Mouse (Mus musculus): ENCODE measurements around the gene Ncf1.

The Ncf1 gene

DNA sequence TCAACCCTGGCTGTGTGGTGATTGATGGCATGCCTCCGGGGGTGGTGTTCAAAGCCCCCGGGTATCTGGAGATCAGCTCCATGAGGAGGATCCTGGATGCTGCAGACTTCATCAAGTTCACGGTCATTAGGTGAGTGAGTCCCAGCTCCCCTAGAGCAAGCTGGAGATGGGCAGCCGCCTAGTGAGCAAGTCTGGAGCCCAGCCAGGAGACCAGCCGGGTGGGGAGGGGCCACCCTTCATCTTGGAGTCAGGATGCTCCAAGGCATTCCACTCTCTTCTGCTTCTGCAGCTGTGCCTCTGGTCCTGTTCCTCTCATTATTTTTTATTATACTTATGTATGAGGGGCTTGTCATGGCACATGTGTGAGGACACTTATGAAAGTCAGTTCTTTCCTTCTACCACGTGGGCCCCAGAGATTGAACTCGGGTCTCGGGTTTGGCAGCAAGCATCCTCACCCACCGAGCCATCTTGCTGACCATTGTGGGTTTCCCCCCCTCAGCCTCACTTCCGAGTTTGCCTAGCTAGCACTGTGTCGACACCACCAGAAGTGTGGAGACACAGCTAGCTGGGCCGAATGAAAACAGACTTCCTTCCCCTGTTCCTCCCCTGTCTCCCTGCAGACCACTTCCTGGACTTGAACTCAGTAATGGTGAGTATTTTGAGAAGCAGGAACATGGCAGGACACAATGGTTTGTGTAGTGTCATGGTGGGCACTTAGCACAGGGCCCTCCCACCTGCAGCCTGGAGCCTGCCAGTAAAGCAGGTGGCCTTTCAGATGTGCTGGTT lies 15.2 kb downstream of the Ncf1 start:
- no peak for DNase-seq (ENCODE audit: low read depth, low spot score)

DNA sequence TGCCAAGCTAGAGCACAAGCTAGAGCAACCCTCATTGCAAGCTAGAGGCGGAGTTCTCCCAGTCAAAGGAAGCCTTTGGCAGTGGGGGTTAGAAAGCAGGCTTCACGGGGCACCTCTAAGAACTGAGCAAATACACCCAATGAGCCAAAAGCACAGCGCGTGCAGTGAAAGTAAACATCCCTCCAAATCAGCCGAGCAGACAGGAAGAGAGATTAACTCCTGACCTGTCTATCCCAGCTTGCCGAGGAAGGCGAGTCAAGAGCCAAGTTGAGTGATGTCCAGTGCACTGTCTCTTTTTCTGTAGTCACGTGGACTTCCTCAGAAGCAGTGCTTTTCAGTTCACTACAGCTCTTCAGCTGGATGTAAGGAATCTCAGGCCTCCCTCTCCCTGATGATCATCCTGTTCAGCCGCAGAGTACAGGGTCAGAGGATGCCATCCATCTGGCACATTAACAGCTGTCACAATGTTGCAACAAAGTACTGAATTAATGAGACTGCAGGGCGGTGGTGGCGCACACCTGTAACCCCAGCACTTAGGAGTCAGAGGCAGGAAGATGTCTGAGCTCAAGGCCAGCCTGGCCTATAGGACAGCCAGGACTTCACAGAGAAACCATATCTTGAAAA lies 19.4 kb downstream of the Ncf1 start:
- DNase-seq (ENCODE audit: low read depth, low spot score), result no peak

DNA sequence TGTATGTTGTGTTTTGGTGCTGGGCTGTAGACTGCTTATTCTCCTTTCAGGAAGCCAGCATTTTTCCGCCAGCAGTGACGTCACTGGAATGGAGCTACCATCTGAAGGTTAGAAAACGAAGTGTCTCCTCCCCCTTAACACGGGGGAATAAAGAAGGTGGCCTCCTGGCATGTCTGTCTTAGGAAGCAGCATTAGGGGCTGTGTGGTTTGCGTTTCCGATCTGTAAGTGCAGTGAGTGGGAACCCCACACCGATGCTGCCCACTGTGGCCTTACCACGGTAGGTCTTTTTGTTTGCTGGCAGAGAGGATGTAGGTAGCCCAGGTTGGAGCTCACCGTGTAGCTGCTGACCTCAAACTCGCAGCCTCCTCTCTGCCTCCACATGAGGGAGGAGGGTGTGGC lies 22.7 kb downstream of the Ncf1 start:
- DNase-seq (ENCODE audit: low read depth, low spot score), result no peak

DNA sequence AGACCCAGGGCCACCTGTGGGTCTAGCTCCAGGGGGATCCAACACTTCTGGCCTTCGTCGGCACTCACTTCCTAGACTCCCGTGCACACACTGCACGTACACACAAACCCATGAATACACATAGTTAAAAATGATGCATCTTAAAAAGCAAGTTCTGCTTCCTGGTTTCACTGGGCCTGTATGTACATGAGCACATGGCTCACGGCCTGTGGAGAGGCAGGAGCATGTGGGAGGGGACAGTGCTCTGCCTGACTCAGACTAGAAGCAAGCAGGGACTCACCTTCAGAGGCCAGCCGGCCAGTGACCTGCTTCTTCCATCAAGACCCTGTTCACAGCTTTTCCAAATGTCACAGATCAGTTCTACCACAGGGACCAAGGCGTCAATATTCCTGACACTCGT lies 35.8 kb downstream of the Ncf1 start:
- DNase-seq (ENCODE audit: low read depth, low spot score), result no peak

DNA sequence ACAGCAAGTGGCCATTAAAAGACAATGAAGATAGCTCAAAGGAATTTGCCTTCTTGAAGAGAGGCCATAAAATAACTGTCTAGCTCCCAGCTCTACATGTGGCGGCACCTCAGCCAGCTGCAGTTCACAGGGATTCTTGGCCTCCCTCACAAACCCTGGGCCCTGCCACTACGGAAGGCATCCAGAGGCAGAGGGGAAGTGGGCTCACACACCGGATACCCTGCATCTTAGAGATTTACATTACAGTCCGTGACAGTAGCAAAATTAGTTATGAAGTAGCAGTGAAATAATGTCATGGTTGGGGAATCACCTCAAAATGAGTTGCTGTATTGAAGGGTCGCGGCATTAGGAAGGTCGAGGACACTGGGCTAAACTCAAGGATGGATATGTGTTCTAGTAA lies 40.9 kb downstream of the Ncf1 start:
- no peak for DNase-seq (ENCODE audit: low read depth, low spot score)

DNA sequence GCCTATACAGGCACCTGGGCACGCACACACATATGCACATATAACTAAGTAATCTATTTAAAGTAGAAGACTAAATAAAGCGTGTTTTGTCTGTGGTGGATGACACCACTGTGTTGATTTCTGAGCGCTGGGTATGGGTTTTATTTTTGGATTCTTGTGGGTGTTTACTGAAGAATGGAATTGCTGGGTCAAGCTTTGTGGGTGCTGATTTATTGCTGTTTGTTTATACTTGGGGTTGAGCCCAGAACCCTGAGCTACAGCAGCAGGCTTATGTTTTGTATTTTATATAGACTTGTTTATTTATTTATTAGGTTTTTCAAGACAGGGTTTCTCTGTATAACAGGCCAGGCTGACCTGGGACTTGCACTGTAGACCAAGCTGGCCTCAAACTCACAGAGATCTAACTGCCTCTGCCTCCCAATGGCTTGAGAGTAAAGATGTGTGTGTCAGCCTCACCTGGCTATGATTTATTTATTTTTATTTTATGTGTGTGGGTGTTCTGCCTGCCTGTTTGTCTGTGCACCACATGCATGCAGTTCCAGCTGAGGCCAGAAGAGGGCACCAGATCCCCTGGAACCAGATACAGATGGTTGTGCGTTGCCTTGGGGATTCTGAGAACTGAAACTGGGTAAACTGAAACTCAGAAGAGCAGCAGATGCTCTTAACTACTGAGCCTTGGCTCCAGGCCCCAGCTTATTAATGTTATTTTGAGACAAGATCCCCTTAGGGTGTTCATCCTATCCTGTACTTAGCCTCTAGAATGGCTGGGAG lies 42.3 kb downstream of the Ncf1 start:
- peak; percentile 87 for DNase-seq (ENCODE audit: low read depth, low spot score)

DNA sequence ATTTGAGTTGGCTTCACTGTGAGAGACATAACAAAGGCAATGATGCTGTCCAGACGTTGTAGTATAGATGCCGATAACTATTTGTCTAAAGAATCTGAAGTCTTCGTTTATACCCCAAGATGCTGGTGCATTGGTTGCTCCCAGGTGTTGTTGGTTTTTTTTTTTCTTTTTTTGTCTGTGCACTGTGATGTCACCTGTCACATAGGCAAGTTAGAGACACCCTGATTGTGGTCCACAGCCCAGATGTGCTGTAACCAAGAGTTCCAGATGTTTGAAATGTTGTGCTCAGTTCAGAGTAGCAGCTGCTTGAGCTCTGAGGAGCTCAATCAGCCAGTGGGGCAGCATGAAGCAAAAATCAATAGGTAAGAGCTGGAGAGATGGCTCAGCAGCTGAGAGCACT lies 43.4 kb downstream of the Ncf1 start:
- DNase-seq (ENCODE audit: low read depth, low spot score), result no peak

DNA sequence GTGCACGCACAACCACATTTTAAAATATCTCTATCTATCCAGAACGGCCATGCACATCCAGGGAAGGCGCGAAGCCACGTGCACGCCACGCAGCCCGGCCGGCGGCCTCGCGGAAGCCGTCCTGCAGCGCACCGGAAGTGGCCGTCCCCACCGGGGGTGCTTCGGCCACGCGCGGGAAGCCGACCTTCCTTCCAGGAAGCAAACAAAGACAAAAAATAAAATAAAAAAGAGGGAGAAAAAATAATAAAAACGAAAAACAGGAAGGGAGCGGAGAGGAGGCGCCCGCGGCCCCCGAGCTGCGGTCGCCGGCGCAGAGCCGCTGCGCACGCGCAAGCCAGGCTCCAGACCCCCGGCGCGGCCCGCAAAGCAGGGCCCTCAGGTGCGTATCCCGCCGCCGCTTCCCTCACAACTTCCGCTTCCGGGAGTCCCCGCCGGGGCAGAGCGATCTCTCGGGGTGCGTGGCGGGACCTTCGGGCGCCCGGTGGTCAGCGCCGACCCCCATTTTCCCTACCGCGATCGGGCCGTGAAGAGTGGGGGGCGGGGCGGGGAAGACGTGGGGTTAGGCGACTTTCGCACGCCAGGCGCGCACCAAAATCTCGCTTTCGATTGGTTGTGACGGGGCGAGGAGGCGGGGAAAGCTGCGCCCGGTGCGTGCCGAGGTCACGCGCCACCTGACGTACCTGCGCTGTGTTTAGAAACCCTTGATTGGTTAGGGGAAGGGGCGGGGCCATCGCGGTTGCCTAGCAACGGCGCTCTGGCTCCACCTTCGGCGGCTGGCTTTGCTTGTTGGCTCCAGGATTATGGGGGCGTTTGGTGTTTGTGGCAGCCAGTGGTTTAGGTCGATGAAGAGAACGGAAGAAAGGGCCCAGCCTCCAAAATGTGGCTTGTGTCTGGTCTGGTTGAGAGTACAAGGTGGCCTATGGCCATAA lies 45.3 kb downstream of the Ncf1 start, which contains the start of gene Gtf2ird2:
Gene Gtf2ird2 (plus strand): TSS at position 140 of the 929 bp plus-strand sequence.
- peak; percentile 98 for DNase-seq (ENCODE audit: low read depth, low spot score)

DNA sequence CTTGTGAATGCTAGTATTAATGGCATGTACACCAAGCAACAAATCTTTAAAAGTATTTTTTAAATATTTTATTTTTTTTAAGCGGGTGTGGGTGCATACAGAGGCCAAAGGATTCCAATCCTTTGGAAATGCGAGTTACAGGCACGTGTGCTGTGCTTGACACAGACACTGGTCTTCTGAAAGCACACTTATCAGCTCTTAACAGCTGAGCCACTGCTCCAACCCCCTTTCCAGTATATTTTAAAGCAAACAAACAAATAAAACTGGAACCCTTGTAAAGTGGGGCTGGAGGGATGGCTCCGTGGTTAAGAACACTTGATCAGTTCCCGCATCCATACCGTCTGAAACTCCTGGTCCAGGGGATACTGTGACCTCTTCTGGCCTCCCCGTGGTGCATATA lies 46.3 kb downstream of the Ncf1 start:
- DNase-seq (ENCODE audit: low read depth, low spot score), result peak; percentile 32

DNA sequence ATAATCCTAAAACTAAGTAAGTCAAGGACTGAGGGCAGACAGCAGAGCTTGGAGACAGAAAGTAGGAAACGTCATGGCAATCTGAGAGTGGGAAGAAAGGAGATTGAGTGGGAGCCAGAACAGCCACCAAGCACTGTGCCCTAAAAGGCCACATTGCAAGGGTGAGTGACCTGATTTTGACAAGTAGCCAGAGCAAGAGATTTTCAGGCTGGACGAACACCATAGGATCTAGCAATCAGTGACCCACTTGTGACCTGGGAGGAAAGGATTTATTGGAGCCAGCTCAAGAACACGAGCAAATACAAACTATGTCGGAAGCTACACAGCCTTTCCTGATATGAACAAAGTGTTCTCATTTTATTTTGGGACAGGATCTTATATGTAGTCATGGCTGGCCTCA lies 46.7 kb downstream of the Ncf1 start:
- DNase-seq (ENCODE audit: low read depth, low spot score), result no peak

DNA sequence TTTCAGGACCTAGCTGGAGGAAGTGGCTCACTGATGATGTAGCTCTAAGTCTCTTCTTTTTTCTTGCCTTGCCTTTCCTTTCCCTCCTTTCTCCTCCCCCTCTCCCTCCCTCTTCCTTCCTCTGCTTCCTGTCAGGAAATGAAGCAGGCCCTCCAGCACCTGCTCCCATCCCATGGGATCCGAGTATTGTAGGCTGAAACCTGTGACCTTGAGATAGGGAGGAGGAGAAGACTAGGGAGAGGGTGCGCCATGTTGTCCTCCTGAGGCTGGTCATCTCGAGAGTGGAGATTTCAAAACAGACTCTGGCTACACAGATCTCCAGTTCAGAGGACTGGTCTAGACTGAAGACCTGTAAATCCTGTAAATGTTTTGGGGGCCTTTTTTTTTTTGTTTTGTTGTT lies 47.3 kb downstream of the Ncf1 start:
- peak; percentile 84 for DNase-seq (ENCODE audit: low read depth, low spot score)

DNA sequence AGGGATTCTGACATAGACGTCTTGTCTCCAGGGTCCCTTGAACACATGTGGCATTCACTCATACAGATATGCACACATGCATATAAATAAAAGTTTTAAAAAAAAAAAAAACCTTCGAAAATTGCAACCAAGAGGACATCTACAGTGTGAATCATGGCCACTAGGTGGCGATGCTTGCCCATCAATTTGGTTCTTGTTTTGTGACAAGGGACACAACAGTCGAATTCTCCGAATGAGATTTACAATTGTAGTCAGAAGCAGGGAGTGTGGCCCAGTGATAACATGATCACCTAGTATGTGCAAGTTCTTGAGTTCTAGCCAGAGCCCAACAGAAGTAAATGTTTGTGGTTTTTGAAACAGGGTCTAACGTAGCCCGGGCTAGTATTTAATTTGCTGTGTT lies 49.6 kb downstream of the Ncf1 start:
- peak; percentile 81 for DNase-seq (ENCODE audit: low read depth, low spot score)

DNA sequence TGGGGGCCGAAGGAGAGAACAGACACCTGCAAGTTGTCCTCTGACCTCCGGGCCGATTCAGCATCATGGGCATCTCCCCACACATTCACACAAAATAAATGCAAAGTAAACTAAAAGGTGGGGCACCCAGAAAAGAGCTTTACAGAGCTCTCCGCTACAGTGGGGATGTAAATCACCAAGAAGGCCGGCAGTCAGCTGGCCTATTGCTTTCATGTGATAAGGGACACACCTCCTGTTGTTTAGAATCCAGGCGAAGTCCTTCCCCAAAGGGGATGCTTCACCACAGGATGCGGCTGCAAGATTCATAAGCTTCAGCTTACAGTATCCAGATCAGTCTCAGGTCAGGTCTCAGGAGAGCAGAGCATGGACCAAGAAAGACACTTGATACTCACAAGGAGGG lies 50.9 kb downstream of the Ncf1 start:
- DNase-seq (ENCODE audit: low read depth, low spot score), result peak; percentile 58

DNA sequence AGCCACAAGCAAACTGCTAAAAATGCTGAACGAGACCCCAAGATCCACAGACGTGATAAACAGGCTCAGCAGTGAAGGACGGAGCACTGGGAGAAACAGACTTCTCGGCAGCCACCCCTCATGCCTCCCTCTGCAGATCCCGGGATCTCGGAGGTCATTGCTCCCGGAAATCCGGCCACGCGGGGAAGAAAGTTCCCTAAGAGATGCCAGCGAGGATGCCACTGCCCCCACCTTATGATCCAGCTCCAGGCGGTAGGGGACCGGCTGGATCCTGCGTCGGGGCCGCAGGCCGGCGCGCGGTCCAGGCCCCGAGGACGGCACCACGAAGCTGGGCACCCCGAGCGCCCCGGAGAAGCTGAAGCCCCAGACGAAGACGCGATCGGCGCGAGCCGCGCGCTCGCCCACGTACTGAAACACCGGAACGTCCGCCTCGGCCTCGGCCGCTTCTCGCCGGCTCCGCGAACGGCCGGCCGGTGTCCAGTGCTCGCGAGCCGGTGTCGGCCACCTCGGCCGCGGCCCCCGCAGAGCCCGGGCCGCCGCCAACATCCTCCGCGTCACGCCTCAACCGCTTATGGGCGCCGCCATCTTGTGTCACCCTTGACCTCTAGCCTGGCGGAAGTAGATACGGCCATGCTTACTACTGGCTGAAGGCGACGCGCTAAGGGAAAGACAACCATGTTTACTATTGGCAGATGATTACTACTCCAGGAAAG lies 53.1 kb downstream of the Ncf1 start, which contains the start of gene Rcc1l:
Gene Rcc1l (minus strand): TSS at position 606 of the 713 bp plus-strand sequence.
- DNase-seq (ENCODE audit: low read depth, low spot score), result peak; percentile 94

DNA sequence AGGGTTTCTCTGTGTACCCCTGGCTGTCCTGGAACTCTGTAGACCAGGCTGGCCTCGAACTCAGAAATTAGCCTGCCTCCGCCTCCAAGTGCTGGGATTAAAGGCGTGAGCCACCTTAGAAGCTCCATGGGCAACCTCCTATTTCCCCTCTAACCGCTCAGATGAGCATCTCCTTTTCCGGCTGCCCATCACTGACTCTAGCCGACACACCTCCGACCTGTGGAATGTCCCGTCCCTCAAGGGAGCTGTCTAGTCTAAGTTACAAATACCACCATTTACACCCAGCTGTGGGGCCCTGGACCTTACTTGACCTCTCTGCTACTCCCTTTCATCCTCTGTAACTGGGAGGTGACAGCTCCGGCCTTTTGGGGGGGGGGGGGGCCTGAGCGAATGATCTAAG lies 53.7 kb downstream of the Ncf1 start:
- DNase-seq (ENCODE audit: low read depth, low spot score), result peak; percentile 83

DNA sequence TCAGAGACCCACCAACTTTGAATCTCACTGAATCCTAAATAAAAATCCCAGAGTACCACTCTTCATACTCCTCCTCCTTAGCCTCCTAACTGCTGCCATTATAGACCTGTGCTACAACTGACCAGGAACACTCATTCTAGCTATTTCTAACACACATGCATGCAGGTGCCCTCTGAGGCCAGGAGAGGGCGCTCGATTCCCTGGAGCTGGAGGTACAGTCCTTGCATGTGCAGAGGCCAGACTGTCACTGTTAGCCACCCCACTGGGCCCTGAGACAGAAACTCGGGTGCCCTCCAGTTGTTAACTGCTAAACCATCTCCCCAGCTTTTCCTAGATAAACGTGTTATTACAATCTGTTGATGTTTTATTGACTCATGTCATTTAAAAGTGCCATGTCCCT lies 56.2 kb downstream of the Ncf1 start:
- peak; percentile 85 for DNase-seq (ENCODE audit: low read depth, low spot score)

DNA sequence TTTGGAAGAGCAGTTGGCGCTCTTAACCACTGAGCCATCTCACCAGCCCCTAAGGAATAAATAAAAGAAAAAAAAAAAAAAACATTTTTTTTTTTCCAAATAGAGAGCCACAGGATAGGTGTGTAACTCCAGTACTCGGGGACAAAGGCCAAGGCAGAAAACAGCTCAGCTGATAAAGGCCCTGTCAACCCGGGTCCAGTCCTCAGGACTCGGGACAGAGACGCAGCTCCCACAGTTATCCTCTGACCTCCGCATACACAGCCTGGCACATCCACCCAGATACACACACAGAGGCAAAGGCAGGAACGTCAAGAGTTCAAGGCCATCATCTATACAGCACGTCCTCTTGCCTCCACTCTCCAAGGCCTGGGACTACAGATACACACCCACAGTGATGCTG lies 59.3 kb downstream of the Ncf1 start:
- DNase-seq (ENCODE audit: low read depth, low spot score), result no peak

Measured in R1 (cell line).